Mouse (Mus musculus) forebrain, embryonic 10.5 days (tissue): ENCODE results near the gene Dnajc15. TPM values are rescaled to one million over a fixed set of nuclear protein-coding genes. Genes with fewer than 3 reads are reported as not detected.
A peak's percentile ranks its signal among the peaks of the same experiment; 100 is the strongest.
"Not testable (repeated sequence)": the region's sequence is repeated elsewhere in the genome, so short reads cannot be mapped to it uniquely, and the experiment has no call there.

Experiments
- DNase-seq: peaks from one replicate; pipeline ENCODE4 v3.0.0-alpha.2; 2017; ENCODE audit warnings: low spot score; ENCODE audit errors: extremely low spot score
- H3K27ac ChIP-seq: fragments of 300-500 bp; sonication (generic); 2 replicates; pipeline ENCODE4 v1.5.1; 2016; ENCODE audit warnings: mild to moderate bottlenecking
- H3K27me3 ChIP-seq: fragments of 300-500 bp; sonication (generic); 2 replicates; pipeline ENCODE4 v1.6.1; 2016; ENCODE audit warnings: mild to moderate bottlenecking; ENCODE audit not compliant: poor library complexity, severe bottlenecking
- H3K36me3 ChIP-seq: fragments of 300-500 bp; sonication (generic); replicated peaks from 2 replicates; pipeline ENCODE4 v1.6.1; 2016; ENCODE audit warnings: mild to moderate bottlenecking, moderate library complexity
- H3K4me1 ChIP-seq: fragments of 300-500 bp; sonication (generic); 2 replicates; pipeline ENCODE4 v1.6.1; 2016
- H3K4me3 ChIP-seq: fragments of 300-500 bp; sonication (generic); 2 replicates; pipeline ENCODE4 v1.5.1; 2016; ENCODE audit warnings: mild to moderate bottlenecking, moderate library complexity
- H3K9me3 ChIP-seq: fragments of 300-500 bp; sonication (generic); 2 replicates; pipeline ENCODE4 v1.6.1; 2016; ENCODE audit warnings: mild to moderate bottlenecking, moderate library complexity
- WGBS: fragments of 180-500 bp; shearing (Covaris S2); methylation state at CpG from one replicate; pipeline ENCODE4 v1.1.7; 2016; 5-methylcytosine and 5-hydroxymethylcytosine counted together
- polyA plus RNA-seq: library from polyadenylated mRNA; unstranded; fragments of >200 nt; fragmentation: Nextera tagmentation; extraction: Ambion mirVana; gene quantifications from 2 replicates; pipeline ENCODE4 v1.2.1, GENCODE M21; 2016

The Dnajc15 gene
- polyA plus RNA-seq, 1 experiment from 2014 or later = 119 TPM

DNA sequence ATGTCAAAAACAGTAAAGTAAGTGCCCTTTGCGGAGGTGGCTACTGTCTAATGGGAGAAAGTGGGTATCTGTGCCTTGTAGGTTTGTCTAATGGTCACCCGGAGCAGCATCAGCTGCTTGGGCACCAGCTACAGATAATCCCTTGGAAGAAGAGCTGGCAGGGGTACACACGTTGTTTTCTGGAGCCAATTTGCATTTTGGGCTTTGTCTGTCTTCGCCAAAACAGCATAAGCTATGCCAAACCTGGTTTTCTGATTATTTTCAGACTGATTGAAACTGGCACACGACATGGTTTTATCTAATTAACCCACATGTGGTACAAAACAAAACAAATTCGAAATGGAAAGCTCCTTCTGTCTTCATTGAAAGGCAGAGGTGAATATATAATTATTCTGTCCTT is 7.7 kb upstream of the Dnajc15 start:
- DNase-seq = no peak
- no peaks in the 10 kb centered on the region for H3K9me3 ChIP-seq
- 82% methylated on average over 6 of the region's 6 CpGs for WGBS

DNA sequence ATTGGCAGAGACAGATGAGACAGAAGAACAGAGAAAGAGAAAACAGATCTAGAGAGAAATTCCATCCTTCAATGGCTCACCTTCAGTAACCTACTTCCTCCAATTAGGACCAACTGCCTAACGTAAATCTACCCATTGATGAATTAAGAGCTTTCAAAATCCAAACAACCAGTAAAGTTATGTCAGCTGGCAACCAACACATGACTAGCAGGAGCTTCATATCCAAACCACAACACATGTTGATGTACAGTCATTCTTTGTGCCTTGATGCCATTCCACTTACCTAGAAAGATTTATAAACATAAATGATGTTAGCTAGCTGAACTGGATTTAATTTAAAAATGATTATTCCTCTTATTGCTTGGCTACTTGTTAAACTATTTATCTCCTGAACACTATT is 7.1 kb upstream of the Dnajc15 start:
- DNase-seq = no peak
- no peak overlapping the region for H3K27ac ChIP-seq
- H3K4me3 ChIP-seq = no peak overlapping the region
- H3K27me3 ChIP-seq = no peaks in the 10 kb centered on the region
- no peaks in the 10 kb centered on the region for H3K36me3 ChIP-seq
- 0 out of 2 replicates have a peak, but pooled peaks cover 3% of the 10 kb centered on the region for H3K4me1 ChIP-seq
- H3K9me3 ChIP-seq = no peaks in the 10 kb centered on the region
- WGBS = 82% methylated on average over 1 of the region's 1 CpGs

More for the DNA sequence above, 7.7 kb upstream of the Dnajc15 start:
- Histone ChIP-seq H3K36me3 (no peaks in the 10 kb centered on the region), H3K27ac (no peak overlapping the region), H3K27me3 (no peaks in the 10 kb centered on the region), H3K4me3 (no peak overlapping the region), H3K4me1 (0 out of 2 replicates have a peak, but pooled peaks cover 3% of the 10 kb centered on the region)

DNA sequence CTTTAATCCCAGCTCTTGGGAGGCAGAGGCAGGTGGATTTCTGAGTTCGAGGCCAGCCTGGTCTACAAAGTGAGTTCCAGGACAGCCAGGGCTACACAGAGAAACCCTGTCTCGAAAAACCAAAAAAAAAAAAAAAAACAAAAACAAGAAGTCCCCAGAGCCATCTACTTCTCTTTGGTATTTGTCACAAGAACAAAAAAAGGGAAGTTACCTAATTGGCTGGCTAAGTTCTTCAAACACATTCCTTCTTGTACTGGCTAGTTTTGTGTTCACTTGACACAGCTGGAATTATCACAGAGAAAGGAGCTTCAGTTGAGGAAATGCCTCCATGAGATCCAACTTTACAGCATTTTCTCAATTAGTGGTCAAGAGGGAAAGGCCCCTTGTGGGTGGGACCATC is 3.0 kb upstream of the Dnajc15 start:
- H3K4me1 ChIP-seq = peaks cover 20% of the 10 kb centered on the region
- 76% methylated on average over 2 of the region's 2 CpGs for WGBS
- H3K36me3 ChIP-seq = not testable (repeated sequence)

GRCm38 (mm10) chr14:77876199-77876598 is 1.3 kb upstream of the Dnajc15 start:
- H3K27me3 ChIP-seq = no peaks in the 10 kb centered on the region
- WGBS = 91% methylated on average over 1 of the region's 1 CpGs
- H3K4me1 ChIP-seq = peaks cover 20% of the 10 kb centered on the region
- H3K27ac ChIP-seq = no peak overlapping the region
- no peaks in the 10 kb centered on the region for H3K9me3 ChIP-seq
- no peak for DNase-seq
- no peaks in the 10 kb centered on the region for H3K36me3 ChIP-seq
- H3K4me3 ChIP-seq = no peak overlapping the region

More for the DNA sequence above, 3.0 kb upstream of the Dnajc15 start:
- H3K9me3 ChIP-seq, DNase-seq, H3K27me3 ChIP-seq, H3K4me3 ChIP-seq, H3K27ac ChIP-seq: not testable (repeated sequence)

GRCm38 (mm10) chr14:77871380-77871975 is 3.4 kb downstream of the Dnajc15 start:
- H3K27ac ChIP-seq = no peak overlapping the region
- peaks cover 4% of the 10 kb centered on the region for H3K36me3 ChIP-seq
- no peak for DNase-seq
- no peaks in the 10 kb centered on the region for H3K27me3 ChIP-seq
- no peaks in the 10 kb centered on the region for H3K9me3 ChIP-seq
- peaks cover 20% of the 10 kb centered on the region for H3K4me1 ChIP-seq
- H3K4me3 ChIP-seq = no peak overlapping the region
- WGBS = 93% methylated on average over 6 of the region's 6 CpGs

- peaks cover 4% of the 10 kb centered on the region for H3K36me3 ChIP-seq
- H3K27me3 ChIP-seq = no peaks in the 10 kb centered on the region
- 91% methylated on average over 3 of the region's 3 CpGs for WGBS
- H3K4me1 ChIP-seq = peaks cover 20% of the 10 kb centered on the region
- no peaks in the 10 kb centered on the region for H3K9me3 ChIP-seq
- DNase-seq = no peak
- H3K27ac ChIP-seq = no peak overlapping the region
- no peak overlapping the region for H3K4me3 ChIP-seq
Measured at GRCm38 (mm10) chr14:77870926-77871325, 4.0 kb downstream of the Dnajc15 start.

DNA sequence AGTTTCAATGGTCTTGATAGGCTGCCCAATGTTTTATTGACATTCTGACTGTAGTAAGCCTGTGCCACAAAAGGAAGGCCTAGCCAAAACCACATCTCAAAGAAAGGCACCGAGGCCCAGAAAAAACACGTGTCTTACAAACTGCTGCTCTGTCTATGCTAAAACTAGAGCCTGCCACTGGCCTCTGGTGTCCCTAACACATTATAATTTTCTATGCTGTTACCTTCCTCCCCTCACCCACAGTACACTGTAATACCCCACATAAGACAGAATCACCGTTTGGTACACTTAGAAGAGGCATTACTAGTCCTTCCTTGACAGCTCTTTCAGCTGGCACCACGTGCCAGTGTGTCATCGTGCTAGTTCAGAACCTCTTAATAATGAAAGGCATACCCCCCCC is 7.3 kb downstream of the Dnajc15 start:
- Histone ChIP-seq H3K9me3 (no peaks in the 10 kb centered on the region), H3K27ac (no peak overlapping the region), H3K36me3 (peaks cover 4% of the 10 kb centered on the region), H3K4me3 (no peak overlapping the region), H3K27me3 (no peaks in the 10 kb centered on the region), H3K4me1 (peaks cover 24% of the 10 kb centered on the region)
- DNase-seq = no peak
- WGBS = 92% methylated on average over 5 of the region's 5 CpGs

GRCm38 (mm10) chr14:77864510-77864909 is 10.4 kb downstream of the Dnajc15 start:
- WGBS = 89% methylated on average over 6 of the region's 6 CpGs

DNA sequence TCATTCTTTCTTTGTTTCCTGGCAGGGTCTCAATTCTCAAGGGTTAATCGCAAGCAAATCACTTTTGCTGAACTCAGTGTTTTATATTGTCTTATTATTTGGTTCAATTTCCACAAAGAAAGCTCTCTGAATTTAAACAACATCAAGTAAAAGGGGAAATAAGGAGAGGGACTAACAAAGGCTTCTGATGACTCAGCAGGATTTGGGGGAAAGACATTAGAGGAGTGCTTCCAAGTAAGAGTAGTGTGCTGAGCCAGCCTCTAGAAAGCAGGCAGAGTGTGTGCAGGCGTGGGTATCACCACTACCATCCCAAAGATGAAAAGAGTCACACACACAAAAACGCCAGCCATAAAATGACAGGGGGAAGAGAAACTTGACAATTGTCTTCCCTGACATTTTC is 10.9 kb downstream of the Dnajc15 start:
- Histone ChIP-seq H3K4me3 (no peak overlapping the region), H3K36me3 (peaks cover 4% of the 10 kb centered on the region; the same call in 1 of the 2 replicates), H3K27me3 (no peaks in the 10 kb centered on the region), H3K27ac (peak overlapping the region; percentile 56; the same call in 1 of the 2 replicates), H3K9me3 (no peaks in the 10 kb centered on the region), H3K4me1 (peaks cover 40% of the 10 kb centered on the region)
- no peak for DNase-seq
- 60% methylated on average over 3 of the region's 3 CpGs for WGBS

More at GRCm38 (mm10) chr14:77864510-77864909, 10.4 kb downstream of the Dnajc15 start:
- DNase-seq = no peak
- H3K27ac ChIP-seq = peak overlapping the region; percentile 56; the same call in 1 of the 2 replicates
- no peak overlapping the region for H3K4me3 ChIP-seq
- no peaks in the 10 kb centered on the region for H3K9me3 ChIP-seq
- H3K36me3 ChIP-seq = peaks cover 4% of the 10 kb centered on the region; the same call in 1 of the 2 replicates
- peaks cover 40% of the 10 kb centered on the region for H3K4me1 ChIP-seq
- no peaks in the 10 kb centered on the region for H3K27me3 ChIP-seq

DNA sequence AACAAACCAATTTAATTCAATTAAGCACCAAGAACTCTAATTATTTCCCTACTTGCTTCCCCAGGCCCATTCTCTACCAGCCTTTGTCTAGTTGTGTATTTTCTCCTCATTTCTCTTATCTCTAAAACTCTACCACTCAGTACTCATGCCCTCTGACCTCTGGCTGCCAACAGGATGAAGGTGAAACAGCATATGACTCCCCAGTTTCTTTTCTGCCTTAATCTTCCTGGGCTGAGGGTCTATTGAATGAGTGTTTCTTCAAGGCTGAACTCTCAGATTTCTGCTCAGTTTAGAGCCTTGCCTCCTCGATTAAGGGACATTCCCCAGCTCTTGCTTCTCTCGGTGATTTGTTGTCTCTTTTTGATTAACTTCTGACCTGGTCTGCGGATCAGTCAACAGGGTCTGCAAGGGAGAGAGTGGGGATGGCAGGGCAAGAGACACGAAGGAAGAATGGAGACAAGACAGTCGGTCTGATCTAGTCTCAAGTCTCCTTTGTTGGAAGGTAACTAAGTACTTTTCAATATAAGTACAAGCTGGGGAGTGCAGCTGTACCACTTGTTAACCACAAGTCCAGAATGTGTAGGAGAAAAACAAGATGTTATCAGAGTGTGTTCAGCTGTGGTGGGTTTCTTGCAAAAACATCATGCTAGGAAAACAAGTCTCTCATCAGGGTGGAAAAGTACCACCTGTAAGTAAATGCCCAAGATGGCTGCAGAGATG is 13.9 kb downstream of the Dnajc15 start:
- DNase-seq = no peak
- Histone ChIP-seq H3K4me1 (peaks cover 40% of the 10 kb centered on the region), H3K4me3 (no peak overlapping the region), H3K9me3 (no peaks in the 10 kb centered on the region), H3K27ac (no peak overlapping the region), H3K27me3 (no peaks in the 10 kb centered on the region), H3K36me3 (peaks cover 6% of the 10 kb centered on the region; the same call in 1 of the 2 replicates)
- WGBS = 41% methylated on average over 5 of the region's 5 CpGs

- Histone ChIP-seq H3K36me3 (peaks cover 13% of the 10 kb centered on the region), H3K9me3 (no peaks in the 10 kb centered on the region), H3K27me3 (no peaks in the 10 kb centered on the region), H3K27ac (no peak overlapping the region), H3K4me1 (peaks cover 33% of the 10 kb centered on the region), H3K4me3 (no peak overlapping the region)
- 95% methylated on average over 1 of the region's 1 CpGs for WGBS
- no peak for DNase-seq
Measured at GRCm38 (mm10) chr14:77859894-77860293, 15.0 kb downstream of the Dnajc15 start.

DNA sequence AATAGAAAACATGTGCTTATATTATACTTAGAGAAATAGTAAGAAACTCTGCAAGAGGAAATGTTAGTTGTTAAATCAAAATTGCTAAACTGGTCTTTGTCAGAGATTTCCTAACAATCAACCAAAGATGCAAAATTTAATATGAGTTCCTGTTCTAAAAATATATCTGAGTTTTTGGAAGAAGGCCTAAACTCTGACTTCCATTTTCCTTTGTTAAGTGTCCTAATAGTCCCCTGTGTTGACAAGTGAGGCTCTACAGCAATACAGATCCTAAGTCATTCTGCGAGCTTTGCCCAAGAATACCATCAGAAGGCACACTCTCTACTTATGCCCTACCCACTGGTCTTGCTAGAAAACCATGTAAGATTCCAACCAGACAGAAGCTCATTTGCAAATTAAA is 21.0 kb downstream of the Dnajc15 start:
- H3K4me3 ChIP-seq = no peak overlapping the region
- peaks cover 31% of the 10 kb centered on the region for H3K36me3 ChIP-seq
- H3K27ac ChIP-seq = no peak overlapping the region
- peaks cover 3% of the 10 kb centered on the region; the same call in 1 of the 2 replicates for H3K4me1 ChIP-seq
- no peaks in the 10 kb centered on the region for H3K9me3 ChIP-seq
- no peaks in the 10 kb centered on the region for H3K27me3 ChIP-seq
- 94% methylated on average over 1 of the region's 1 CpGs for WGBS
- DNase-seq = no peak

GRCm38 (mm10) chr14:77849852-77850251 is 25.1 kb downstream of the Dnajc15 start:
- peaks cover 10% of the 10 kb centered on the region; the same call in 1 of the 2 replicates for H3K4me1 ChIP-seq
- H3K36me3 ChIP-seq = peaks cover 17% of the 10 kb centered on the region
- no peaks in the 10 kb centered on the region for H3K27me3 ChIP-seq
- no peak overlapping the region for H3K27ac ChIP-seq
- WGBS = 92% methylated on average over 7 of the region's 7 CpGs
- H3K4me3 ChIP-seq = no peak overlapping the region
- no peak for DNase-seq
- no peaks in the 10 kb centered on the region for H3K9me3 ChIP-seq
